Mouse (Mus musculus) kidney, adult 2 months (tissue): ENCODE data around the gene Pkd1l2.

Experiments
- CTCF ChIP-seq: fragments of 200-500 bp; conservative IDR thresholded peaks from 2 replicates; pipeline ENCODE4 v1.5.1; 2011; ENCODE audit warnings: low read depth, mild to moderate bottlenecking, control low read depth, low read length, moderate library complexity, mixed read lengths; ENCODE audit not compliant: insufficient read depth, insufficient read length
- POLR2A ChIP-seq: fragments of 200-500 bp; IDR thresholded peaks from one replicate; pipeline ENCODE4 v1.6.1; 2011; ENCODE audit warnings: low read depth, low read length, control low read depth

DNA sequence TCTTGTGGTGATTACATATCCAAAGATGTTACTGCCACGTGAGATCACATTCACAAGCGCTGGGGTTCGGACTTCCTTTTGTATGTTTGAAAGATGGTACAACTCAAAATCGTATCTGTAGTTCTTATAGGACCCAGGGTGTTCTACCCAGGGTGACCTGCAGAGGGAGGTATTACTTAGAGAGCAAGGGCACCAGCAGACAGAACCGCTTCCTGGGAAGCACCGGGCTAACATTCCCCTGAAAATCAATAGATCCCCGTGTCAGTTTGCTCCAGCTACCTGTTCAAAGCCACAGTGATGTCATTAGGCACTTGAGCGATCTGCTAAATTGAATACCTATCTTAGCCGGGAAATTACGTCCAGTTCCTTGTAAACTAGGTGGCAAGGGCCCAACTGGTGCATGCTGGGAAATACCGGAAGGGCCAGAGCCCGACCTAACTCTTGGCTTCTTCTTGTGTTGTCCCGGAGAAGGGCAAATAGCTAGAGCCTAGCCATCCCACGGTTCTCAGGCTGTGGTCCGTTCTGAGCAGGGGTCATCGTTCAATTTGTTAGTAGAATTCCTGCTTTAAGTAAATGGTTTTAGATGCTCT is 27.6 kb upstream of the Pkd1l2 start:
- TF ChIP-seq CTCF (peak; percentile 60), POLR2A (no peak)
